Mouse (Mus musculus): ENCODE measurements at regions not wholly inside any gene's neighbourhood (a gene's known extent, or its start where the extent isn't known, plus 50 kb on each side); places are given as distances from the start of the nearest gene placed in this dataset.

DNA sequence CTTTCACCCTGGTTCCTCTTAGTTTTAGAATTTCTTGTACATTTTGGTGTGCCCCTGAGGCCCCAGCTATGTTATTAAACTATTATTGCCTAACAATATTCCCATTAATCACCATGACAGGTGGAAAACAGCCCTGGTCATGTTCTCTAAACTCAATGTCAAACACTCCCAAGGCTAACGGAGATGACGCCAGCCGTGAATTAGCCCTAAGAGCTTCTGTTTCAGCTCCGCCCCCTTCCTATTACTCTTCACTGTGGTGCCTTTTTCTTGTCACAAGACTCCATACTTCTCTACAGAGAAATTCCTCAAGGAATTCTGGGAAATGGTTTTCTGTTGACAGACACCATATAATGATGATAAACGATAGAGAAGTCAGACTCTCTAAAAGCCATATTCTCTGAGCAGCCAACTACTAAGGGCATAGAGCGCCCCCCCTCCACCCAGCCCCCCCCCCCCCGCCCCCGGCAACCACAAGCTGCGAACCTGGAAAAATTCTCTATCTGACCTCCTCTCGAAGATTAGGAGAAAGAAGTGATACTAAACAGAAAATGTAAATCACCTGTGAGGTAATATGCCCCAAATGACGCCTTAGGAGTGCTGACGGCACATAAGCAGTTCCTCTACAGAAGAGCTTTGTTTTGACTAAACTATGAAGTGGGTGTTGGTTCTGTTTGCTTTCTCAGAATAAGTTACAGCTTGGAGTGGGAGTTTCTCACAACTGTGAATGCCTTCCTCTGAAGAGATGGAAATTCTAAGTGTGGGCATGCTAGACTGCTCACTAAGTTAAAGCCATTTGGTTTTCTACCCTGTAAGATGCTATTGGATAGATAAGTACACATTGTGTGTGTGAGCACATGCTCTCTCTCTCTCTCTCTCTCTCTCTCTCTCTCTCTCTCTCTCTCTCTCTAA, 76.8 kb upstream of the Sfrp2 start:
- DNase-seq (ENCODE audit: low spot score) = no peak

DNA sequence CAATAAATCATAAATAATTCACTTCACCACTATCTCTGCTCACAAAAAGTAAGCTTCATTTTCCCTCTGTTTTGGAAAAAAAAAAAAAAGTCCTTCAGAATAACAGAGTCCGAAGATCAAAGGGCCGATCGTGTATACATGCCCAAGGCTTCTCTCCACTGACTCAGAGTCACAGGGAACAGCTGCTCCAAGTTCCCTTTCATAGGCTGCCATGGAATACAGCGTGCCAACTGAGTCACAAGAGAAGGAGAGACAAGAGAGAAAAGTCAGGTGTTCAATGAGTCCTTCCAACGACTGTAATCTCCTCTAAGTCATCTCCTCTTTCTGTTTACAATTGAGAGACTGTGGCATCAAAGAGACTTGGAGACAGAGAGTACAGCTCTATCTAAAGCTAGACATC, 71.6 kb upstream of the Sfrp2 start:
- DNase-seq (ENCODE audit: low spot score) = no peak

DNA sequence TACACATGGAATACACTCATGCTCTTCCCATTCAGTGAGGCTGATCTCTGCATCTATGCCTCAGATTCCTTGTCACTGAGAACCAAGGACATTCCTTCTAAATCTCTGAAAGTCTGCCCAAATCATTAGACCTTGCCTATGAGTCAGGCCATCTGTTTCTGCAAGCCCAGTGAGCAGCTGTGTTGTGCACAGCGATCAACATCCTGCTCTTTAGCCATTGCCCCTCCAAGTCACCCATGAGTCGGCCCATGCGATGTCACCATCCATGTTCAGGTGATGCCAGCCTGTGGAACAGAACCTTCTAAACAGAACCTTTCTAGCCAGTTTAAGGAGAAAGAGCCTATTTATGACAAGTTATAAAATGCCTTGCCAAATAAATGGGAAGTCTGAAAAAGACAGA, 66.4 kb upstream of the Sfrp2 start:
- no peak for DNase-seq (ENCODE audit: low spot score)

DNA sequence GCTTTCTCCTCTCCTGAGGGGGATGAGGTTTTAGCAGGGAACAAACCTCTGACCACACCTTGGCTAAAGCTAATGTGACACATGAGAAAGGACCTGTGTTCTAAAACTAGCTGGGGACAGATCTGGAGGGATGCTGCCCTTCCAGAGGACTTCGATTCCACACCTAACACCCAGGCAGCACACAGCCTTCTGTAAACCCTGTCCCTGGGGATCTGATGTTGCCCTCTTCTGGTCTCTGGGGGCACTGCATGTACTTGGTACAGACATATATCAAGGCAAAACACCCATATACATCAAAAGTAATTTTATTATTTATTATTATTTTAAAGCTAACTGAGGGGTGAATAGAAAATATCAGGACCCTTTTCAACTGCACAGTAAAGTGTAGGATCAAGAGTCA, 65.0 kb upstream of the Sfrp2 start:
- peak; percentile 30 for DNase-seq (ENCODE audit: low spot score)

DNA sequence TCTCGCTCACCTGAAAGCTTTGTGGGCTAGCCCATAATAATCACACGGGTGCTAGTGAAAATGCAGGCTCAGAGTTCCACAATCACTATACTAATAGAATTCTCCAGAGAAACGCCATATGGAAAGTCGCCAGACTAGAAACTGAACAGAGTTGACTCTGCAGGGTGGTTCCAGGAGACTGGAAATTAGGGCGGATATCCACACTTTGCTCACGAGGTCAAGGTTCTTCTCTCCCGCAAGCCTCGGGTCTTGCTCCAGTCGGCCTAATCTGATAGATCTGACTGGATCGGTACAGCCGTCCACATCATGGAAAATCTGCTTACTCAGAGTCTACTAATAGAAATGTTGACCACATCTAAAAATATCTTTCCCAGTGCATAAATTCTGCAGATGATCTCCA, 61.6 kb upstream of the Sfrp2 start:
- DNase-seq (ENCODE audit: low spot score) = no peak

DNA sequence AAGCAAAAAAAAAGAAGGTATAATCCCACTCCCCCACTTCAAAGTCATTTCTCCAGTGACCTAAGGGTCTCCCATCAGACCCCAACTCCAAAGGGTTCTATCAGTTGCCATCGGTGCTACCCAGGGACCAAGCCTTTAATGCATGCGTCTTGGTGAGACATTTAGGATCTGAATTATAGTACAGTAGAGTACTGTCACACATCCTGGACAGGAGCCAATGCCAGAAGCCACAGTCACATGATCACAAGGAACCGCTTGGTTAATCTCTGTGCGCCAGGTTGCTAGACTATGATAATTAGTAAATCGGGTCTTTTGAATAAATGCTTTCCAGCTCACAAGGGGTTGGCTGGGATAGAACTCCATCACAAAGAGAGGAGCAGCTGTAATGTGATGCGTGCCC, 60.9 kb upstream of the Sfrp2 start:
- no peak for DNase-seq (ENCODE audit: low spot score)

DNA sequence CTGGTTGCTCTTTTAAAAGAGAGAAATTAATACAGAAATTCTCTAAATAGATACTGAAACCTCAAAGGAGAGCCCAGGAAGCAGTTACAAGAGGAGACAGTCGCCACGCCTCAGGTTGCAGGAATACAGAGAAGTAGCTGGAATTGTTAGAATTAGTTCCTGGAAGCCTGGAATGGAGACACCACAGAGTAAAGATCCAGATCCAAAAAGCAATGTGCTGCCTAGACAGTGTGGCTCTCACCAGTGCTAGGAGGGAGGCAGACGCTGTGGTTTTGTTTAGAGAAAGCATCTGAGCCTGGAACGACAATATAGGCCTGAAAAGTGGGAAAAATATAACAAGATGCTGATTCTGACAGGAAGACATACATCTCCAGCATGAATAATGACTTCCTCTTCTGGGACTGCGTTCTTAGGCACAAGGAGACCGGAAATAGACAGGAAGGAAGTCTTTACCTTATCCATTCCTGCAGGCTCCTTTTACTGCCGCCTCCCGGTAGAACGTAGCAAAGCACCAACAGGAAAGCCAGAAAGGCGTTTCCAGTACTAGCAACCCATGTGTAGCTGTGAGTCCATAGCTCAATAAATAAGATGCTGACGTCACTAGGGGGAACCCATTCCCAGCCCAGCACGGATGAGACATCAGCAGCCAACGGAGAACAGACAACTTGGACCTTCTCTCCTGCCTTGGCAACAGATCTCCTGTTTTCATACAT, 59.4 kb upstream of the Sfrp2 start:
- no peak for DNase-seq (ENCODE audit: low spot score)

DNA sequence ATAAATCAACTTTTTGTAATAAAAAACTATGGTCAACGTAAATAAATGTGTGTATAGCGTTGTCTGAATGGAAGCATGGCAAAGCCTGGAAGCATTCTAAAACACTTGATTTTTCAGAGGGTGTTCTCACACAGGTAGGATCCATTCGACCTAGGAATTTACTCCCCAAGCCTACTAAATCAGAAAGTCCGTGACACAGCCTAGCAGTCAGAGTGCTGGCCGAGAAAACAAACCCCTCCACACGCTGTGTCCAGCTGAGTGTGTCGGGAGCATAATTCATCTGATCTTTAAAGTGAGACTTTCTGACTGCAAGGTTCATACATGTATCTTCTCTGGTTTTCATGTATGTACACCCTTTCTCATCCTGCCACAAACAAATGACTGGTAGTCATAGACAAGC, 58.8 kb upstream of the Sfrp2 start:
- DNase-seq (ENCODE audit: low spot score) = no peak

DNA sequence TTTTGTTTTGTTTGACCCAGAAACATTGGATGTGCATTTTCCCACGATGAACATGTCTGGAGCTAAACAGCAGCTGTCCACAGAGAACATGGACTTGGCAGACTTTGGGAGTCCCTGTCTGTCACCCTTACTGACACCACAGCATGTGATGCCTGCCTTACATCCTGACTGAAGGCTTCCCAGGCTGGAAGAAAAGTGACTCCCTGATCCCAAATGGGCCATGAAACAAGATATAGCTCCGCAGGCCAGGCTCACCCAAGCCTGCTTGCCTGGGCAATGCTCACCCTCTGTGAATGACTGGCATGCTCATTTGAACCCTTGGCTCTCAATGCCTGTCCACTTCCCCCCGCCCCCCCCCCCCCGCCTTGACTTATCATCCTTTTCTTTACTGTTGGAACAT, 57.1 kb upstream of the Sfrp2 start:
- DNase-seq (ENCODE audit: low spot score) = peak; percentile 24

DNA sequence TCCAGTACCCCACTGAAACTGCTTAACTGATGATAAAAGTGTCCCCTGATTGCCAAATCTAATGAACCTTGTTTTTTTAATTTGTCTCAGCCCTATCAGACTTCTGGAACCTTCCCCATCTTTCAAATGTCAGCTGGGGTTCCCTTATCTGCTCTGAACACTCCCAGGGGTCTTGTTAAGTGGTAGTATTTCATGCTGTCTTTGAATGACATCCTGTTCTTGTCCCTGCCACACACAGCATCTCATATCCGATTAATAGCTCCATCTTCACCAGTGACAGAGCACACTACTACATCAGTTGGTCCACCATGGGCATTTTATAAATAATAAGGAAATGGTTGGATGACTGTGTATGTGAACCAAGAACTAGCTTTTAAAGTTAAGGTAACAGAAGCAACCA, 56.6 kb upstream of the Sfrp2 start:
- no peak for DNase-seq (ENCODE audit: low spot score)

DNA sequence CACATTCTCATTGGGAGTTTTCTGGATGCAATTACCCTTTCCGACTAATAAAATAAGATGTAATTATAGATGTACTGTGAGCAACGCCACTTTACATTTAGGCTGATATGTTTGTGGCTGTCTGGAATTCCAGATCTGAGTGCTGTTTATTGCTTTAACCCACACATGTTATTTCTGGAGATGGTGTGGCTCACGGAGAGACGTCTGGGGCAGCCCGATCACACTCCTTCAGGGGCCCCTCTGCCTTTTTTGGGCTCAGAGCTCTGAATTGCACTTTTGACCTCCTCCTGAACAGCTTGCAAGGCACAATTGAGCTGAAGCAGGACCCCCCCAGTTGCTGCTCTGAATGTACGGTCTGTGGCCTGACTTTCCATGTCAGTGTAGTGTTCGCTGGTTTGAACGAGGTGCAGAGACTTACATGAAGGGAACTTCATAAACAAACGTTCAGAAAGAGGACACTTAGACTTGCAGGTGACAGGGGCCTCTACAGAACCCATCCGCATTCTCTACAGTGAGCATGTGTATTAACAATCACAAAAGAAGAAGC, 55.1 kb upstream of the Sfrp2 start:
- no peak for DNase-seq (ENCODE audit: low spot score)

DNA sequence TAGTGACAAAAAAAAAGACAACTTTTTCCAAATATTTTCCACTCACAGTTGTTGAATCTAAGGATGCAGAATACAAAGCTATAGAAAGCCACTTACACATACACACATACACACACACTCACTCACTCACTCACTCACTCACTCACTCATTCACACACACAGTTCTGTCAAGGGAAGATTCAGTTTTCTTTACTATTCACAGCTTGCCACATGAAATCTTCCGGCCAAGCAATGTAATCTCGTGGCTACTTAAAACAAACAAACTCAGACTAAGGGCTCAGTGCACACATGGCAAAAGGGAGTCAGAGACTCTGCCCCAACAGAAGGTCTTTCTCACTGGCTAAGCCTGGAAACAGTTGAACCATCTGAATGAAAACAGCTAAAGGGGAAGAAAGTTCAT, 53.8 kb upstream of the Sfrp2 start:
- DNase-seq (ENCODE audit: low spot score) = no peak

DNA sequence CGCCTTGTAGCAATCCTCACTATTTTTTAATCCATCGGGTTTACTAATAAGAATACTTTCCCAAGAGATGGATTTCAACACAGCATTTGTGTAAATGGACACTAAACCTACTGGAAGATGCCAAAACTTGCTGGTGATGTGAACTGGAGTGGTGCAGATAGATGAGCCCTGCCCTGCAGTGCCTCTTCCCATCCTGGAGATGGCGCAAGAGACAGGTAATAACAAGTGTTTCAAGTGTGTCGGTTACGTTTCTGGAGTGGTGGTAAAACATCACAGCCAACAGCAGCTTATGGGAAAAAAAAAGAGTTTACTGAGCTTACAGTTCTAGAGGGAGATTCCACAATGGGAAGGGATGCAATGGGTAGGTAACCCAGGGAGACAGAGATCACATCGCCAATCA, 51.5 kb upstream of the Sfrp2 start:
- DNase-seq (ENCODE audit: low spot score) = no peak

Measured in lung, postnatal 25 days (tissue).